Mouse (Mus musculus): Measurements from ENCODE around the gene Rin3. TPM values are rescaled to one million over a fixed set of nuclear protein-coding genes. Genes with fewer than 3 reads are reported as not detected.

Gene Rin3
- total RNA-seq (2015; ENCODE audit: low replicate concordance) (26.4 and 27.4 TPM in 2 replicates), total RNA-seq (2017; ENCODE audit: low replicate concordance) (5.4 and 12.9 TPM in 2 replicates)

DNA sequence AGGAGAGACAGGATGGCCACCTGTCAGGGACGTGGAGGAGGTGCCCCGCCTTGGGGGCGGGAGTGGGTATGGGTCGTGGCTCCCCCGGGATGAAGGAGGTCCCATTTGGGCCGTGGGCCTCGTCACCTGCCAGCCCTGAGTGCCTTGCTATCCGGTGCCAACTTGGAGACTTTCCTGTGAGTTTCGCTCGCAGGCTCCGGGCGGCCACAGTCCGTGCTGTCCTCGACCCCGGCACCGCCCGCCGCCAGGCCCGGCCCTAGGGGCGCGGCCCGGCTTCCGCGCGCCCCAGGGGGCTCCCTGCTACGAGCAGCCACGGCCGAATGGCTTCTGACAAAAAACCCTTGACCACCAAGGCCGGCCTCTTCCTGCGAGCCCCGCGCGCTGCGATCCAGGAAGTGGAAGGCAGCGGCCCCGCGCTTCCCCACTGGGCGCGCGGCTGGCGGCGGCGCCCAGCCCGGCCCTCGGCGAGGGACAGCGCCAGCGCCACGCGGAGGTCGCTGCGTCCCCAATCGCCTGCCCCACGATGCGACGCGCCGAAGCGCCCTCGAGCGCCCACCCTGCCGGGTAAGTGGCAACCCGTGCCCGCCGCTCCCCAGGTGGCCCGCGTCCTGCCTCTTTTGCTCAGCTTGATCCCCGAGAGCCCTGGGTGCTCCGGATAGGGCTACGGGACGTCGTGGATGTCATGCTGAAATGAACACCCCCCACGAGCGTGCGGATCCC lies at the start of gene Rin3:
Gene Rin3 (plus strand): TSS at position 286 of the 720 bp plus-strand sequence.
- ATAC-seq (replicated peaks; ENCODE audit: low FRiP score, poor library complexity, severe bottlenecking): no peak

DNA sequence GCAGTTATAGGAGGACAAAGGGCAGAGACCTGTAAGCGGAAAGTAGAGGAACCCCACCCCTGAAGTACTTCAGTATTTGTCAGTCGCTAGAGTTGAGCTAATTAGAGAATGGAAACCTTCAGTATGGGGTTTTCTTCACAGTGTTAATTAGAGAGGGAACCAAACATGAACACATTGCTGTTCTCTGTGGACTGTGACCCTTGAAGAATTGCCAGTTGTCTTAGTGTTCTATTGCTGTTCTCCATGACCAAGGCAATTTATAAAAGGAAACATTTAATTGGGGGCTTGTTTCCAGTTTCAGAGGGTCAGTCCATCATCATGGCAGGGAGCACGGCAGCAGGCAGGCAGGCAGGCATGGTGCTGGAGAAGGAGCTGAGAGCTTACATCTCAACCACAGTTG lies 47.3 kb upstream of the Rin3 start:
- ATAC-seq (replicated peaks; ENCODE audit: low FRiP score, poor library complexity, severe bottlenecking): no peak

DNA sequence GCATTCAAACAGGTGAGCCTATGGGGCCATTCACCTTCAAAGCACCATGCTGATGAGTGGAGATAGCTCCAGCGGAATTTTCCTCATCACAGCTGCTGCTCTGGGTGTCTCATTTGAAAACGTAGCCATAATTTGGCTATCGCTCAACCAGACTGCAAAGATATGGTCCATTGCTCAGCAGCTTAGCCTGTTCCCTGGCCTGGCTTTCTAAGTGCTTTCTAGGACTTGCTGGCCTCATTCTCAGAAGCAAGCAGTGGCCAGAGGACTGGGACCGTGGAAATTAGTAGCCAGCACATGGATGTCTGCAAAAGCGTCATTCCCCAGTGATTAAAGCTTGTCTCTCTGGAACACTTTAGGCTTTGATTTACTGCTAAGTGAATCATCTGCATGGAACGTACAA lies 46.5 kb upstream of the Rin3 start:
- no peak for ATAC-seq (replicated peaks; ENCODE audit: low FRiP score, poor library complexity, severe bottlenecking)

DNA sequence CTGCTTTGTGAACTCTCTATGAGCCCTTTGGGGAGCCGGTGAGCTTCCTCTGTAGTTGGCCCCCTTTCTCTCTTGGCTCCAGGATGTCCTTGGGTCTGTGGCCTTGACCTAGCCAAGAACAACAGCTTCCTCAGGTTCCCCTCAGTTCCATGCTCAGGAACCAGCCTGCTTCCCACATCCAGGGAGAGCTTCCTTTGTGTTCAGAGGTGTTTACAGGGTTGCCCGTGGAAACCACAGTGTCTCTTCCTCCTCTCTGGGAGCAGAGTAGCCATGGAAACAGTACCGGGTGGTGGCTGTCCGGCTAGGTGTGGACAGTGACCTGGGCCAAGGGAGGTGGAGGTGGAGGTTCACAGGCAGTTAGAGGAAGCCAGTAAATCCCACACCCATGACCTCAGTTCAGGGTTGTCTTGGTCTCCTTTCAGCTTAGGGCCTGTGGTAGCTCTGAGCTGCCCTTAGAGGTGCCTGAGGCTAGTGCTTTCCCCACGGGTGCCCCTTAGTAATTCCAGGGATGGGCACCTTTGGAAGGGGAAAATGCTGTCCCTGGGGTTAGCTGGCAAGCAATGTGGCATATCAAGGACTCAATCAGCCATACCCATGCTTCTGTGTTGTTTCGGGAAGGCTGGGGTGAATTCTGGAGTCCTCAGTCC lies 40.6 kb upstream of the Rin3 start:
- no peak for ATAC-seq (replicated peaks; ENCODE audit: low FRiP score, poor library complexity, severe bottlenecking)

DNA sequence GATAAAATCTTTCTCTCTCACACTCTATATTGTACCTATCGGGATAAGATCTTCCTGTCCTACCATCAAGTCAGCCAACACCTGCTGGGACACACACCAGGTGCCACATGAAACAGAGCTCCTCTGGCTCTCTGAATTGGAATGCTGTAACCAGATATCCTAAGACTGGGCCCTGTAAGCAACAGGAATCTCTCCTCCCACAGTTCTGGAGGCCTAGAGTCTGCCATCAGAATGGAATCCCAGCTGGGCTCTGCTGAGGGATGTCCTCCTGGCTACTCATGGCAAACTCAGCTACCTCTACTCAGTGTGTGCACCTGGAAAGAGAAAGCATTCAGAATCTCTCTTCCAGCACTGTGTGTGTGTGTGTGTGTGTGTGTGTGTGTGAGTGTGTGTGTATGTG lies 38.9 kb upstream of the Rin3 start:
- ATAC-seq (replicated peaks; ENCODE audit: low FRiP score, poor library complexity, severe bottlenecking): no peak

DNA sequence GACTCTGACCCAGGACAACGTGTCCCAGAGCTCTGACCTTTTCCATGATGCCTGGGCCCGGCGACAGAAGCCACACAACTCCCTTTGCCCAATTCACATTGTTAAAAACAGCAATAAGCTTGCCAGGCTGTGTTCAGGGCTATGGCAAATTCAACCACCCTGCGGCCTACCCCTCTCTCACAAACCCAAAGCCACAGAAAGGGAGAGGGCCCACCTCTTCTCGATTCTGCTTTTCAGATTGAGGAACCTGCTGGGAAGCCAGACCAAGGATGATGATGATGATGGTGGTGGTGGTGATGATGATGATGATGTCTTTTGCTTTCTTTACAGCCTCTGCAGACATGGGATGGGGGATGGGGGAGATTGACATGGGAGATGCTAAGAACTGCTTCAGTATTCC lies 36.6 kb upstream of the Rin3 start:
- no peak for ATAC-seq (replicated peaks; ENCODE audit: low FRiP score, poor library complexity, severe bottlenecking)

DNA sequence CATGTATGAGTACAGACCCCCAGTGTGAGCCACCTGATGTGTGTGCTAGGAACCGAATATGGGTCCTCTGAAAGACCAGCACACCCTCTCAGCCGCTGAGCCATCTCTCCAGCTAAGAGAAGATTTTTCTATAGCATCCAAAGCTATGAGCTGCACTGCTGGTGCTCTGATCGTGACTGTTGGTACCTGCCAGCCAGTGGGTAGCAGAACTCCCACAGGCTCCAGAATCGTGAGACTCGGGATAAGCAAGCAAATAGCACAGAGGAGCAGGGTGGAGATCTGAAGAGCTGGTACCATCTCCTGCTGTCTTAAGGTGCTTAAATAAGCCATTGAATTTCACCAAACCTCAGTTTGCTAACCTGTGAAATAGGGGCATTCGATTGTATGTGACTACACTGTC lies 34.7 kb upstream of the Rin3 start:
- ATAC-seq (replicated peaks; ENCODE audit: low FRiP score, poor library complexity, severe bottlenecking): no peak

DNA sequence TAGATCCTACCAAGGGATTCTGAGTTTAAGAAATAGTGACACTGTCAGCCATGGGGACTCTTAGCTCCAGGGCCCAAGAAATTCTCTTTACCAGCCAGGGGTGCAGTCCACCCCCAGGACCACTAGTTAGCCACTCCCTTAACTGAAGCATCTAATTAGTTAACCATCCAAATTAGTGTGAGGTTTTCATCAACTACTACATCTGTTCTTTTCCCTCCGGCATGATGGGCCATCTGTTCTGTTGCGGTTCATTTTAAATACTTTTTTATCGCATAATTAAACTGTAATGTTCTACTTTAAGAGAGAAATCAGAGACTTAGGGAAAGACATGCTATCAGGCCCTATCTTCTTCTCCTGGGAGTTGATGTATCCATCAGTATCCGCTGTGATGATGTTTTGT lies 32.5 kb upstream of the Rin3 start:
- ATAC-seq (replicated peaks; ENCODE audit: low FRiP score, poor library complexity, severe bottlenecking): no peak

DNA sequence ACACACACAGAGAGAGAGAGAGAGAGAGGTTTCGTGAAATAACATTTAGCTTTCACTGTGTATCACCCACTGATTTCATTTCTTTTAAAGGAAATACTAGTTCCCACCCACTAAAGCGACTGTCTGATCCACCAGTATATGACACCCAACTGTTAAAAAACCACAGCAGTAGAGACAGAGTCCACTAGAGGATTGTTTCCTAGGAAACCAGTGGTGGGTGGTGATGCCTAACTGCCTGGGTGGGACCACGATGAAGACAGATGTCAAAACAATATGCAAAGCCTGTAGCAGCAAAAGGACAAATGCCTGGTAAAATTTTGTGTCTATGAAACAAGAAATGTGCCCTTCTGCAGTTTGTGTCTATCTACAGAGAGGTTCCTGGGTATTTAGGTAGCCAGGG lies 31.8 kb upstream of the Rin3 start:
- ATAC-seq (replicated peaks; ENCODE audit: low FRiP score, poor library complexity, severe bottlenecking): no peak

DNA sequence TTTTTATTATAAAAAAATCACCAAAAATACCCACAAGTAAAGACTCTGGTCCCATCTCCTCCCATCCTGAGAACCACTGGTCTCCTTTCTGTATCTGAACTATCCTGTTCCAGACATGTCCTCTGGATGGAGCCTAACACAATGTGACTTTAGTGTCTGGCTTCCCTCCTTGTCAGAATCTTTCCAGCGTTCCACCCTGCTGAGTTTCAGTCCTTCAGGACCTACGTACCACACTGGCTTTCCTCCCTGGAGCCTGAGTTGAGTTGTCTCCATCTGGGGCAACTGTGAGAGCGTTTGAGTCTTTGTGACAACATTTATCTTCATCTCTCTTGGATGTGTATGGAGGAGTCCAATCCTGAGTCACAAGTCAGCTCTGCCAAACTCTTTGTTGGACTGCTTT lies 30.9 kb upstream of the Rin3 start:
- no peak for ATAC-seq (replicated peaks; ENCODE audit: low FRiP score, poor library complexity, severe bottlenecking)

DNA sequence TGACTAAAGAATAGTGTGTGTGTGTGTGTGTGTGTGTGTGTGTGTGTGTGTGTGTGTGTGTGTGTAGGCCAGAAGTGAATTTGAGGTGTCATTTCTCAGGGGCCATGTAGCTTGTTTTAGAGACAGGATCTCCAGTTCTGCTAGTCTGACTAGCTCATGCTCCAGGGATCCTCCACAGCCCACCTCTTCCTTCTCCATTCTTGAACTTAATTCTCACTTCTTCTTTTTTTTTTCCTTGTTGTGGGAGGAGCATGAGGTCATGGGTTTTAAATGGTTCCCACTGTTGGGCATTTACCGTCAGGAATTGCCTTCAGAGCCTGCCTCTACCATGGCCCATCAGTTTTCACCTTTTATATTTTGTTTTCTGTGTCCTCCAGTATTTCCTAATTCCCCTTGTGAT lies 30.3 kb upstream of the Rin3 start:
- no peak for ATAC-seq (replicated peaks; ENCODE audit: low FRiP score, poor library complexity, severe bottlenecking)

DNA sequence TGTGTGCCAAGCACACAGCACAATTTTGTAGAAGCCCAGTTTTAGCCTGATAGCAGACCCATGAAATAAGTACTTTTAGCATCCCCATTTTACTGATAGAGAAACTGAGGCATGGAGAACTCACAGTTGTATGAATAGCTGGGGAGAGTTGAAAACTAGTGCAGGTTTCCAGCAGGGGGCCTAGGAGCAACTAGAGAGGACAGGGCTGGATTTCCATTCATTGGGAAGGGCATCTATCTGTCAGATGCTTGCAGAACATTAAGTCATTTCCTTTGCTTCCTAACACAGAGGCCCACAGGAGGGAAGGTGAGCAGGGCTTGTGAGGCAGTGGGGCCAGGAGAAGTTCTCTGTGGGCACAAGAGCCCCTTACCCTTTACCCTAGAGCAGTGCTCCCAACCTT lies 27.8 kb upstream of the Rin3 start:
- no peak for ATAC-seq (replicated peaks; ENCODE audit: low FRiP score, poor library complexity, severe bottlenecking)

DNA sequence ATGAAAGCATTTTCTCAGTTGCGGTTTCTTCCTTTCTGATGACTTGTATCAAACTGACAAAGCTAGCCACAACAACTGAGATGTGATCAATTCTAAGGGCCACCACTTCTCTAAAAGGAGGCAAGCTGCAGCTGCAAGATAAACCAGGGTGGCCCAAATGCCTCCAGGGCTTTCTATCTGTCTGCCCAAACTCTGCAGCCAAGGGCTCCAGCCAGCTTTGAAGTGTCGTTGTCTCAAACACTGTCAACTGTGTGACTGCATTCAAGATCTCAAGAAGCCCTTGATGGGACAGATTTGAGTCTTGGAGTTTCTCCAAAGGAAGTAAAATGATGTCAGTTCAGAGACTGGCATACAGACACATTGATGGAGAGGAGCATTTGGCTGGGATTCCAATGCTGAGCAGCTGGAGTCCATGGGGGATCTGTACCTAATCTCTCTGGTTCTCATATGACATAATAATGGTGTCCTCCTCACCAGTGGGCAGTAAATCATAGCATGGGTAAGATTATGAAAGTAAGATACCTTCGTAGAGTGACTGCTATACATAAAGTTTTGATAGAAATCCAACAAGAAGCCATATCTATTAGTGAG lies 24.2 kb upstream of the Rin3 start:
- no peak for ATAC-seq (replicated peaks; ENCODE audit: low FRiP score, poor library complexity, severe bottlenecking)

DNA sequence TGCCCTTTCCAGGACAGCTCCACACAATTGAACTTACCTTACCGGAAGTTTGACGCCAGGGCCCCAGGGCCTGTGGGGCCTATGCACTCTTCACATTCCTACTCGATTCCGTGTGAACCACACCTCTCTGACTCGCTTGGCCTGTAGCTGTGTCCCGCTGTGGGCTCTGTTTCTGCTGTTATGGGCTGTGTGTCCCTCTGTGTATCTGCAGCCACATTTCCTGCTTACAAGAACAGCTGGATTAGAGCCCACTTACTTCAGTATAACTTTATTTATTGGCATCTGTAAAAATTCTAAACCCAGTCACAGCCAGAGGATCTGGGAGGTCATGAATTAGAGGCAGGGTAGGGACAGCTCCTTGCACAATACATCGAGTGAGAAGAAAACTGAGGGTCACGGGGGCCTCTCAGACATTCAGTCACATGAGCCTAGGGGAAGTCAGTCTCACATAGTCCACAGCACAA lies 20.9 kb upstream of the Rin3 start:
- ATAC-seq (replicated peaks; ENCODE audit: low FRiP score, poor library complexity, severe bottlenecking): no peak

DNA sequence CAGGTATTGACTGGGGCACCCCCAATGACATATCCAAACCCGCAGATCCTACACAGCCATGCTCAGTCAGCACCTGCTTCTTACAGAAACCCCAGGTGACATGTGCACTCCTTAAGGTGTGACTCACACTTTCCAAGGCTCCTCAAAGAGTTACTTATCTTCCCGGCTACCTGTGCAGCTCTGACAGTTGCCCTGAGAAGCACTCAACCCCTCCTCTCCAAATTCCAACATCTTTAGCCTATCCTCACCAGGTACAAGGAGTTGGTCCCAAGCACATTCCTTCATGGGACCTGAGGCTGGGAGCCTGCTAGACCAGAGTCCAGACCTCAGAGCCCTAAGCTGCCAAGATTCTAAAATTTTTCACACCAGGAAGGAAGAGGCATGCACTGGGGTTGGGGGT lies 20.0 kb upstream of the Rin3 start:
- no peak for ATAC-seq (replicated peaks; ENCODE audit: low FRiP score, poor library complexity, severe bottlenecking)

DNA sequence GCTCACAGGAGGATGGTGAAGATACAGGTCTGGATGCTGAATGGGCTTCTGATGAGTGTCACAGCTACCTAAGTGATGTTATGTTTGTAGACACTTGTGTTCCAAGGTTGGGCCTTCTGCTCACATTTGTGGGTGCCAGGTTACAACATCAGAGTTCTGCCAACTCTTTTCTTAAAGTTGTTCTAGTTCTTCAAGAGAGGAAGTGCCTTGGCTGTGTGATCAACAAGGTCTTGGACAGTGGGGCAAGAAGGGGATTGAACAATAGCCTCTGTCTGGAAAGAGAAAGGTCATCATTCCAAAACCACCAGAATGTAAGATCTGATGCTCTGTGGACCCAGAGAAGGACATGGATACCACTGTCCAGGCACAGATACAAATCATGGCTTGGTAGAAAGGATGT lies 19.6 kb upstream of the Rin3 start:
- ATAC-seq (replicated peaks; ENCODE audit: low FRiP score, poor library complexity, severe bottlenecking): no peak

DNA sequence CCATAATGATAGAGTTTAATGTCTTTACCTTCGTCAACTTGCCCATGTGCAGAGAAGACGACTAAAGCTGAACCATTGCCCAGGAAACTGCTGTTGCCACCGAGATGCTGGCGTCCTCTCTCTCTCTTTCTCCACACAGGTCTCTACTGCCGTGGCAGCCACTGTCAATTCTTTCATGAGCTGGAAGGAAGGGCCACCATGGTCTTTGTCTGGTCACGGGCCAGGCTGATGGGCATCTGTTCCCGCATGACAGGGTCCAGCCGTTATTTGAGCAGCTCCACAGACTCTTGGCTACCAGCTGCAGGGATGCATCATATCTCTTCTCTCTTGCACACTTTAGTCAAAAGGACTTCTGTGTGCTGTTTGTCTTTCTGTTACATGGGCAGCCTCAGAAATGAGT lies 16.4 kb upstream of the Rin3 start:
- ATAC-seq (replicated peaks; ENCODE audit: low FRiP score, poor library complexity, severe bottlenecking): no peak

DNA sequence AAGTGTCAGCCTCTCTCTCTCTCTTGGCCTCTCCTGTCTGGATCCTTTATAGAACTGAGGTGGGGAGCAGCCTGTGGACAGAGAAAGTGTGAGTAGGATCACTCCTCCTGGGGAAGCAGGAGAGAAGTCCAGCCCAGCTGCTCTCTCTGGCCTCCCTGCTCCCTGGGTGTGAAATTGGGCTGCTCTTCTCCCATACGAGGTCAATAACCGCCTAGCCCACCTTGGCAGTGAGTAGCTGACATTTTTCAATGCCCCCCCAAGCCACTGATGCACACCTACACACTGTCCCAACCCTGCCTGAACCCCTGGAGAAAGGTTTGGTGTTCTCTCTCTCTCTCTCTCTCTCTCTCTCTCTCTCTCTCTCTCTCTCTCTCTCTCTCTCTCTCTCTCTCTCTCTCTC lies 13.7 kb upstream of the Rin3 start:
- ATAC-seq (replicated peaks; ENCODE audit: low FRiP score, poor library complexity, severe bottlenecking): no peak

DNA sequence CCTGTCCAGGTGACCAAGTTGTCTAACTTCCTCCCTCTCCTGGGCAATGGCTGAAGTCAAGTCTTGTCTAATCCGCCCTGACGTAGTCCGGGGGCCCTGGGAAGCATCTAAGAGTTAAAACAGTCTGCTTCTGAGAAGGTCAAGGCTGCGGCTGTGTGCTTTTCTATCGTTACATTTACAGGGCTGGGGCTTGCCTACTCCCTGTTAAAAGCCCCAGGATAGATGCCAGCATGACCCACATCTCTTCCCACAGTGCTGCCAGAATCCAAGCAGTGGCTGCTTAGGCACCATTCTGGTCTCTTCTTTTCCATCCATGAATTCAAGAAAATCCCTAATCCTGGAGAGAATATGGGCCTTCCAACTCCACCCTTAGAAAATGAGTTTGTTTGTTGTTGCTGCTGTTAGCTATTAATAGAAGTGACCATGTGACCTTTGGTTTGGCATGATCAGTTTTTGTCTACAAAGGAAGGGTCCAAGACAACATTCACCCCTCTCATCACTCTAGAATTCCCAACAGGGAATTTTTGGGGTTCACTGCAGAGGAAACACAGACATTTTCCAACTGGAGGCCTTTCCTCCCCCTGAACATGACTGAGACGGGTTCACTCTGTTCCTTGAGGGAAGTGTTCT lies 12.0 kb upstream of the Rin3 start:
- ATAC-seq (replicated peaks; ENCODE audit: low FRiP score, poor library complexity, severe bottlenecking): no peak

DNA sequence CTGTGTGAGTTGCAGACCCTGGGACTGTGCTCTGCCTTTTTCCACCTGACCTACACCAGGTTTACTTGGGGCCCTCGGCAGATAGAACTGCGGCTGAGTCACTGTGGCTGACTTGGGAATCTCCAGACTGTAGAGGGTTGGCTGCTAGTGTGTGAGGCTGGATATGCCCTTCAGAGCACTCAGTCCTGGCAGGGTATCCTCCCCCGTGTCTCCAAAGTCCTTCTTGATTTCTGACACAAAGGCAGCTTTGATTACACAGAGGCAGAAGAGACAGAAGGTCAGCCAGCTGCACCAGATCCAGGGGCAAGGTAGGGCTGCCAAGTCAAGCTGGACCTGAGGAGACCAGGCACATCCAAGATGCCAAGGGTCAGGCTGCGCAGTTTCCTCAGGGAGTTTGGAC lies 11.4 kb upstream of the Rin3 start:
- no peak for ATAC-seq (replicated peaks; ENCODE audit: low FRiP score, poor library complexity, severe bottlenecking)

Data from erythroid progenitor cell, adult 5-6 weeks (primary cell).